Mouse (Mus musculus): Measurements from ENCODE around the gene Disp2. TPM values are rescaled to one million over a fixed set of nuclear protein-coding genes. Genes with fewer than 3 reads are reported as not detected.

The Disp2 gene
- 0.36 and 0.41 TPM in 2 replicates for polyA plus RNA-seq (2012; rRNA removed)

- H3K36me3 ChIP-seq (ENCODE audit: control insufficient read depth, insufficient read depth, low read length), result no peaks in the 10 kb centered on the region
- TF ChIP-seq CTCF (IDR thresholded peaks at IDR 0.05; ENCODE audit: borderline replicate concordance, control insufficient read depth, extremely low read depth, insufficient read depth, low read length, poor library complexity), result 0 out of 2 replicates have a peak, but pooled peaks have one; percentile 35
- no peak for TF ChIP-seq POLR2A (IDR thresholded peaks at IDR 0.05; ENCODE audit: control insufficient read depth, extremely low read depth, insufficient read depth, low read length, poor library complexity)
- DNase-seq, result peak; percentile 85
- no peaks in the 10 kb centered on the region for H3K27me3 ChIP-seq (ENCODE audit: control insufficient read depth, insufficient read depth, low read length)
- H3K27ac ChIP-seq (ENCODE audit: control insufficient read depth, insufficient read depth, low read length), result no peak within 1 kb of the TSS
- 12% methylated on average over 39 of the region's 39 CpGs for WGBS
- peaks cover 8% of the 10 kb centered on the region; the same call in 1 of the 2 replicates for H3K4me1 ChIP-seq (replicated peaks; ENCODE audit: control insufficient read depth, insufficient read depth, low read length)
- H3K4me3 ChIP-seq (ENCODE audit: control insufficient read depth, insufficient read depth, low read length), result no peak within 1 kb of the TSS
These were observed at the start of gene Disp2 for GRCm38 (mm10) chr2:118779504-118780480. TSS of gene Disp2 (plus strand) at chr2:118779719.

DNA sequence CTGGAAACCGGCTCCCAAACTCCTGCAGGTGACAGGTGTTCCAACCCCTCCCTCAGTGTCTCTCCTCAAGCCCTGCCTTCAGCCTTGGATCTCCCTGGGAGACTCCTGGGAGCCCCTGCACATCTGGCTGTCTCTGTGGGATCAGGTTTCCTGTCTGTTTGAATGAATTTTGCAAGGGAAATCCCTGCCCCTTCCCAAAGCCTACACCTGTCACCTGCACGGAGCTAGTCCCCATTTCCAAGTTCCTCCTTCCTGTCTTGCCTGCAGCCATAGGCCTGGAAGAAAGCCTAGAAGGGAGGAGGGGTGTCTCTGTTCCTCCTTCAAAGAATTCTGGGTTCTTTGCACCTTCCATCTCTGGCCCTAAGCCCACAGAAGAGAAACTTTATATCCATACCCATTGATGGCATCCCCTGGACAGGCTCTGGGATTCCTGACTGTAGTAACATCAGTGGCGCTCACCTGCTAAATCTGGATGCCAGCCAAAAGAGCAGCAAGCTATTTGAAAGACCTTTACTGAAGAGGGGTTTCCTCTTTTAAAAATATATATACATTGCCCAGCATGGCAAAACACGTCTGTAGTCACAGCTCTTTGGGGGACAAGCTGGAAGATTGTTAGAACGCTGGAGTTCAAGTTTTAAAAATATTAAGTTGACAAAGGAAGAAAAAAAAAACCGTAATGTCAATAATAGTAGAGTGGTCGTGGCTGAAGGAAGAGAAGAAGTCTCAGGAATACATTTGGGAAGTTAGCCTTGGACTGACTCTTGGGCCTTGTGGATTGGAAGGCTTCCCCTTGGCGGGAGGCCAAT, 49.5 kb upstream of the Disp2 start:
- DNase-seq, result no peak
- no peaks in the 10 kb centered on the region for H3K27me3 ChIP-seq (ENCODE audit: control insufficient read depth, insufficient read depth, low read length)
- peaks cover 42% of the 10 kb centered on the region for H3K4me1 ChIP-seq (replicated peaks; ENCODE audit: control insufficient read depth, insufficient read depth, low read length)
- no peaks in the 10 kb centered on the region for H3K36me3 ChIP-seq (ENCODE audit: control insufficient read depth, insufficient read depth, low read length)
- TF ChIP-seq CTCF (IDR thresholded peaks at IDR 0.05; ENCODE audit: borderline replicate concordance, control insufficient read depth, extremely low read depth, insufficient read depth, low read length, poor library complexity), result no peak
- TF ChIP-seq POLR2A (IDR thresholded peaks at IDR 0.05; ENCODE audit: control insufficient read depth, extremely low read depth, insufficient read depth, low read length, poor library complexity), result no peak
- H3K4me3 ChIP-seq (ENCODE audit: control insufficient read depth, insufficient read depth, low read length), result no peak overlapping the region
- 33% methylated on average over 8 of the region's 8 CpGs for WGBS
- H3K27ac ChIP-seq (ENCODE audit: control insufficient read depth, insufficient read depth, low read length), result no peak overlapping the region

- Histone ChIP-seq H3K36me3 (ENCODE audit: control insufficient read depth, insufficient read depth, low read length) (no peaks in the 10 kb centered on the region), H3K27me3 (ENCODE audit: control insufficient read depth, insufficient read depth, low read length) (no peaks in the 10 kb centered on the region), H3K4me1 (replicated peaks; ENCODE audit: control insufficient read depth, insufficient read depth, low read length) (peaks cover 42% of the 10 kb centered on the region), H3K4me3 (ENCODE audit: control insufficient read depth, insufficient read depth, low read length) (no peak overlapping the region), H3K27ac (ENCODE audit: control insufficient read depth, insufficient read depth, low read length) (no peak overlapping the region)
- TF ChIP-seq POLR2A (IDR thresholded peaks at IDR 0.05; ENCODE audit: control insufficient read depth, extremely low read depth, insufficient read depth, low read length, poor library complexity) (no peak), CTCF (IDR thresholded peaks at IDR 0.05; ENCODE audit: borderline replicate concordance, control insufficient read depth, extremely low read depth, insufficient read depth, low read length, poor library complexity) (peak; percentile 79; the same call in 1 of the 2 replicates)
- WGBS, result 1% methylated on average over 3 of the region's 3 CpGs
- peak; percentile 80 for DNase-seq
These were observed 49.0 kb upstream of the Disp2 start for GRCm38 (mm10) chr2:118730622-118730915.

DNA sequence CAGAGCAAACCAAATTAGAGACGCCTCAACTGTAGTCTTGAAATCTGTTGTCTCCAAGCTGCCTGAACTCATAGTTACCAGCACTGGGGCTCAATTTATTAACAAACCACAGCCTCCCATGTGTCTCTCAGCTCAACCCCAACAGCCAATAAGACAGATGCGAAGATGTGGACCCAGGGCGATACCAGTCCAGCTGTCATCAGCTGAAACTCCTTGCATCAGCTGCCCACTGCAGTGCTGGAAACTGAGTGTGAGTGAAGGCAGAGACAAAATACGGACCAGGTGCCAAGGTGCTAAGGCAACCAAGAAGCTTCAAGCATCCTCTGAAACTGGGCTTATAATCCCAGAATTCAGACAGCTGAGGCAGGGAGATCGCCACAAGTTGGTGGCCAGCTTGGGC, 47.5 kb upstream of the Disp2 start:
- H3K4me3 ChIP-seq (ENCODE audit: control insufficient read depth, insufficient read depth, low read length), result no peak overlapping the region
- WGBS, result 98% methylated on average over 5 of the region's 5 CpGs
- no peak overlapping the region for H3K27ac ChIP-seq (ENCODE audit: control insufficient read depth, insufficient read depth, low read length)
- no peak for TF ChIP-seq CTCF (IDR thresholded peaks at IDR 0.05; ENCODE audit: borderline replicate concordance, control insufficient read depth, extremely low read depth, insufficient read depth, low read length, poor library complexity)
- no peak for TF ChIP-seq POLR2A (IDR thresholded peaks at IDR 0.05; ENCODE audit: control insufficient read depth, extremely low read depth, insufficient read depth, low read length, poor library complexity)
- no peak for DNase-seq
- H3K27me3 ChIP-seq (ENCODE audit: control insufficient read depth, insufficient read depth, low read length), result no peaks in the 10 kb centered on the region
- no peaks in the 10 kb centered on the region for H3K36me3 ChIP-seq (ENCODE audit: control insufficient read depth, insufficient read depth, low read length)
- peaks cover 35% of the 10 kb centered on the region for H3K4me1 ChIP-seq (replicated peaks; ENCODE audit: control insufficient read depth, insufficient read depth, low read length)

DNA sequence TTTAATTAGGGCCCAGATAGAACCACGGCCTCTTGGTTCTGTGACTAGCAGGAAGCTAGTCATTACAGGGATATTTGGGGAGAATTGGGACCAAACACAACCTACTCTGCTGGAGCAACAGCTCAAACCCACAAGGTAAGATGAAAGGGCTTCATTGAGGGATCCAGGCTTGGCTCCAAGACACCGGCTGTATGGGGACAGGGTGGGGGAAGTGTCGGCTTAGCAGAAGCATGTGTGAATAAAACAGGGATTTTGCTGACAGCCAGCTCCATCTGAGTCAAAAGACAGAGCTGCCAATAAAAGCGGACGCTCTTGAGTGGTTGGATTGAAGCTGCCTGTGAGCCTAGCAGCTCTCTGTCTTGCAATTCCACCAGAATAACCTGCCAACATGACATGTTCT, 46.2 kb upstream of the Disp2 start:
- no peak for DNase-seq
- TF ChIP-seq CTCF (IDR thresholded peaks at IDR 0.05; ENCODE audit: borderline replicate concordance, control insufficient read depth, extremely low read depth, insufficient read depth, low read length, poor library complexity) (no peak), POLR2A (IDR thresholded peaks at IDR 0.05; ENCODE audit: control insufficient read depth, extremely low read depth, insufficient read depth, low read length, poor library complexity) (no peak)
- Histone ChIP-seq H3K4me1 (replicated peaks; ENCODE audit: control insufficient read depth, insufficient read depth, low read length) (peaks cover 23% of the 10 kb centered on the region), H3K36me3 (ENCODE audit: control insufficient read depth, insufficient read depth, low read length) (no peaks in the 10 kb centered on the region), H3K27ac (ENCODE audit: control insufficient read depth, insufficient read depth, low read length) (no peak overlapping the region), H3K27me3 (ENCODE audit: control insufficient read depth, insufficient read depth, low read length) (no peaks in the 10 kb centered on the region), H3K4me3 (ENCODE audit: control insufficient read depth, insufficient read depth, low read length) (no peak overlapping the region)
- WGBS, result 91% methylated on average over 5 of the region's 5 CpGs

DNA sequence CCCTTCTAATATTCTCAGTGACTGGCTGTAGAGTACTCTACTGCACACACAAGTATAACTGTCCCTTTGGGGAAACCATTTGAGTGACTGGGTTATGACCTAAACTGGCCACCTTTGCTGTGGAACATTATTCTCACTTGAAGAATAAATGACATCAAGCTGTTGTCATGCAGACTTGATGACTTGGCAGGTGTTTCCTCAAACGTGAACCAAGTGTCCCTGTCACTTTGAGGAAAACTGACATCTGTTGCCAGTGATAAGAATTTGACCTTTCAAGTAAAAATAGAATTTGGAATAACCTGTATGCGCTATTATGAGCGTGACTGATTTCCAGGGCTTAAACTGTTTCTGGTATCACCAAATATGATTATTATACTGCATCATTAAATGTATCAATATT, 39.2 kb upstream of the Disp2 start:
- peaks cover 11% of the 10 kb centered on the region for H3K4me1 ChIP-seq (replicated peaks; ENCODE audit: control insufficient read depth, insufficient read depth, low read length)
- DNase-seq, result no peak

More for the DNA sequence above, 39.2 kb upstream of the Disp2 start:
- H3K27me3 ChIP-seq (ENCODE audit: control insufficient read depth, insufficient read depth, low read length), result no peaks in the 10 kb centered on the region
- TF ChIP-seq CTCF (IDR thresholded peaks at IDR 0.05; ENCODE audit: borderline replicate concordance, control insufficient read depth, extremely low read depth, insufficient read depth, low read length, poor library complexity), result no peak
- H3K27ac ChIP-seq (ENCODE audit: control insufficient read depth, insufficient read depth, low read length), result no peak overlapping the region
- 37% methylated on average over 3 of the region's 3 CpGs for WGBS
- no peak overlapping the region for H3K4me3 ChIP-seq (ENCODE audit: control insufficient read depth, insufficient read depth, low read length)
- H3K36me3 ChIP-seq (ENCODE audit: control insufficient read depth, insufficient read depth, low read length), result no peaks in the 10 kb centered on the region
